Mouse (Mus musculus) embryonic fibroblast, embryonic 13.5 days (primary cell): ENCODE results near the gene Gm20388.

ENCODE experiments used
- CTCF ChIP-seq: IDR thresholded peaks from 2 replicates; pipeline ENCODE4 v1.5.1; 2011; ENCODE audit warnings: mild to moderate bottlenecking, control low read depth, low read length, moderate library complexity, borderline replicate concordance; ENCODE audit not compliant: insufficient read depth
- POLR2A ChIP-seq: IDR thresholded peaks from 2 replicates; pipeline ENCODE4 v1.6.1; 2011; ENCODE audit warnings: low read depth, mild to moderate bottlenecking, control low read depth, low read length, moderate library complexity

DNA sequence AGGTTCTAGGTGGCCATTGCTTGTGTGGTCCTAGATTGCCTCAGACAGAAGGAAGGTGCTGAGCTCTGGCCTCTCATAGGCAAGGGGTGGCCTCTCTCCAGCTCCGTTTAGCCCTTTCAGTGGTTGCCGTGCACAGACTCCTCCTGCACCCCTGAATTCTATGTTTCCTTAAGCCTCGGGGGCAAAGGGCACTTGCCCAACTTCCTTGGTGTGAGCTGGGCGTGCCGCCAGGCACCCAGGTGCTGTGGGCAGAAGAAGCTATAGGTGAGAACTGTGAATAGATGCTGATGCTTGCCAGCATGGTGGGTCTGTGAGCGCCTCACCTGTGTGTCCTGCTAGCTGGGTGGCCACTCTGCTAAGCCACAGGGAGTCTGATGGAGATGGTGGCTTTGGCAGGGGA is 456.2 kb downstream of the Gm20388 start:
- TF ChIP-seq POLR2A = no peak
- no peak for TF ChIP-seq CTCF
